Mouse (Mus musculus): ENCODE measurements around the gene Zfp747. TPM values are rescaled to one million over a fixed set of nuclear protein-coding genes. Genes with fewer than 3 reads are reported as not detected.
"Not testable (repeated sequence)": the region's sequence is repeated elsewhere in the genome, so short reads cannot be mapped to it uniquely, and the experiment has no call there.

Zfp747 gene
- polyA plus RNA-seq, 1 experiment from 2014 or later: 6.7 TPM

- peak overlapping the region; percentile 94; the same call in 1 of the 2 replicates for H3K27ac ChIP-seq
- peaks cover 20% of the 10 kb centered on the region for H3K4me1 ChIP-seq
- 83% methylated on average over 8 of the region's 8 CpGs for WGBS
- H3K9me3 ChIP-seq: no peaks in the 10 kb centered on the region
- peaks cover 18% of the 10 kb centered on the region for H3K36me3 ChIP-seq
- no peak for DNase-seq (ENCODE audit: low spot score)
- peak overlapping the region; percentile 80 for H3K4me3 ChIP-seq
- no peaks in the 10 kb centered on the region for H3K27me3 ChIP-seq (ENCODE audit: insufficient read depth, poor library complexity, severe bottlenecking)
These were observed 16.5 kb upstream of the Zfp747 start for GRCm38 (mm10) chr7:127392251-127392824.

- H3K4me1 ChIP-seq: peaks cover 20% of the 10 kb centered on the region
- WGBS: 92% methylated on average over 16 of the region's 16 CpGs
- no peak for DNase-seq (ENCODE audit: low spot score)
- no peak overlapping the region for H3K4me3 ChIP-seq
- peaks cover 18% of the 10 kb centered on the region for H3K36me3 ChIP-seq
- H3K9me3 ChIP-seq: no peaks in the 10 kb centered on the region
- no peaks in the 10 kb centered on the region for H3K27me3 ChIP-seq (ENCODE audit: insufficient read depth, poor library complexity, severe bottlenecking)
- H3K27ac ChIP-seq: no peak overlapping the region
These were observed 15.7 kb upstream of the Zfp747 start for GRCm38 (mm10) chr7:127391538-127391937.

DNA sequence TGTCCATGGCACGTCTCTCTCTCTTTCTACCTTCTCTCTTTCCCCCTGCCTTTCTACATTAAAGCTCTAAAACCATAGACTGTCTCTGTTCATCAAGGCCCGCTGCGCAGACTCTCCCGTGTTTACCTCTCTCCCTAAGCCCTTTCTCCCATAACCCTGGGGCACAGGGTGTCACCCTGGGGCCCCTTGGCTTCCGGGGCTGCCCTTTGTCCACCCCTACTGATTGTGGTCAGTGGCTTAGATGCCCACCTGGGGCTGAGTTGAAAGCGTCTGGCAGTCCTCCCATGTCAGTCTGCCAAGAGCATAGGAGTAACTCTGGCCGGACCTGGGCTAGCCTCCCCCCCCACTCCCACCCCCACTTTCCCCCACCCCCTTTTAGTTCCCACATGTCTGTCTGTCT is 14.5 kb upstream of the Zfp747 start:
- Histone ChIP-seq H3K36me3 (peaks cover 21% of the 10 kb centered on the region), H3K9me3 (no peaks in the 10 kb centered on the region), H3K4me3 (no peak overlapping the region), H3K4me1 (peaks cover 28% of the 10 kb centered on the region), H3K27ac (no peak overlapping the region), H3K27me3 (ENCODE audit: insufficient read depth, poor library complexity, severe bottlenecking) (no peaks in the 10 kb centered on the region)
- 82% methylated on average over 7 of the region's 7 CpGs for WGBS
- no peak for DNase-seq (ENCODE audit: low spot score)

DNA sequence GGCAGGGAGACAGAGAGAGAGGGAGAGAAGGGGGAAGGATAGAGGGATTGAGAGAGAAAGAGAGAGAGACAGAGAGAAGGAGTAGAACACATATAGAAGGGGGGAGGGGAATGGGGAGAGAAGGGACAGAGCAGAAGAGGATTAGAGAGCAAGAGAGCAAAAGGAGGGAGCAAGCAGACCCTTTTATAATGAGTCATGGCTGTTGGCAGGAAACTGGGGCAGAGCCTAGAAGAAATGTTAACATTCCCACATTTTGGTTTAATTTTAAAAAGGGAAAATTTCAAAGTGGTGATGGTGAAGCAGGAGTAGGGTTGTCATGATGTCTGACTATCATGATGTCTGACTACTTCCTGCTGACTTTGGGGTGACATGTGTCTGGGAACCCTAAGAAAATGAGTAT is 12.4 kb upstream of the Zfp747 start:
- not testable (repeated sequence) for H3K9me3 ChIP-seq; DNase-seq (ENCODE audit: low spot score); H3K4me3 ChIP-seq; H3K27me3 ChIP-seq (ENCODE audit: insufficient read depth, poor library complexity, severe bottlenecking); H3K27ac ChIP-seq
- H3K36me3 ChIP-seq: peaks cover 34% of the 10 kb centered on the region
- peaks cover 22% of the 10 kb centered on the region for H3K4me1 ChIP-seq

DNA sequence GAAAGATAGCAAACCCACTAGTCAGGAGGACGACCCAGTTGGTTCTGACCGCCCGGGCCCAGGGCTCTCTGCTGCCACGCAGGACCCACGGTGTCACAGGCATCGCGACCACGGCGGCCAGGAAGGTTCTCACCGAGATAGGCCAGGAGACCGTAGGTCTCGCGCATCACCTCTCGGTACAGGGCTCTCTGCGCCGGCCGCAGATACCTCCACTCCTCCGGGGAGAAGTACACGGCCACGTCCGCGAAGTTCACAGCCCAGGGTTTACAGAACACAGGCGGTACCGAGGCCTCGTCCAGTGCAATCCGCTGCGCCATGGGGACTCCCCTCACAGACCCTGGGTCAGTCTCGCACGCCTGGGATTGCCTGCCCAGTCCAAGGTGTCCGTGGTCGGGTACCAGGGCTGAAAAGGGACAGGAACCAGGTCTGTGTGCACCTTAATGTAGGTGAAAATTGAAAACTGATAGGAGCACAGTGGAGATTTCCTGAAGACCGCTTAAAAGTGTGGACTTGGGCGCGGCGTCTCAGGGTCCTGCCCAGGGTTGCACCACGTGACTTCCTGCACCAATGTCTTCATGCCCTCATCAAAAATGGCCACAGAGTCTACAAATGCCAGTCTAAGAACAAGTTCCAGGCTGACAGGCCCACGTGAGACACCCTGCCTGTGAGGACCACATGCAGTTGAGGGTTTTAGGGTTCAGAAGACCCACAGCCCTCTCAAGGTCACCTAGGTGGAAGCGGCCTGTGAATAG is 11.0 kb upstream of the Zfp747 start, which contains the start of gene 9130019O22Rik:
TSS of gene 9130019O22Rik (minus strand) at position 526 of the 752 bp plus-strand sequence.
- Histone ChIP-seq H3K27me3 (ENCODE audit: insufficient read depth, poor library complexity, severe bottlenecking) (no peaks in the 10 kb centered on the region), H3K27ac (peak within 1 kb of the TSS; percentile 89), H3K4me1 (peaks cover 13% of the 10 kb centered on the region), H3K9me3 (no peaks in the 10 kb centered on the region; the same call in 1 of the 2 replicates), H3K4me3 (peak within 1 kb of the TSS; percentile 71), H3K36me3 (peaks cover 41% of the 10 kb centered on the region)
- WGBS: 10% methylated on average over 38 of the region's 38 CpGs
- DNase-seq (ENCODE audit: low spot score): peak; percentile 90

- peaks cover 13% of the 10 kb centered on the region for H3K4me1 ChIP-seq
- not testable (repeated sequence) for H3K9me3 ChIP-seq; H3K27me3 ChIP-seq (ENCODE audit: insufficient read depth, poor library complexity, severe bottlenecking); H3K27ac ChIP-seq; H3K4me3 ChIP-seq; DNase-seq (ENCODE audit: low spot score)
- WGBS: 92% methylated on average over 4 of the region's 4 CpGs
- peaks cover 30% of the 10 kb centered on the region for H3K36me3 ChIP-seq
These were observed 9.7 kb upstream of the Zfp747 start for GRCm38 (mm10) chr7:127385560-127385959.

- Histone ChIP-seq H3K4me3 (no peak overlapping the region), H3K36me3 (peaks cover 19% of the 10 kb centered on the region), H3K9me3 (no peaks in the 10 kb centered on the region), H3K4me1 (0 out of 2 replicates have a peak, but pooled peaks cover 3% of the 10 kb centered on the region), H3K27ac (no peak overlapping the region), H3K27me3 (ENCODE audit: insufficient read depth, poor library complexity, severe bottlenecking) (no peaks in the 10 kb centered on the region)
- DNase-seq (ENCODE audit: low spot score): no peak
- WGBS: 62% methylated on average over 6 of the region's 6 CpGs
These were observed 2.6 kb upstream of the Zfp747 start for GRCm38 (mm10) chr7:127378310-127378921.

- H3K36me3 ChIP-seq: peaks cover 24% of the 10 kb centered on the region
- not testable (repeated sequence) for H3K27me3 ChIP-seq (ENCODE audit: insufficient read depth, poor library complexity, severe bottlenecking); H3K4me1 ChIP-seq; H3K27ac ChIP-seq; DNase-seq (ENCODE audit: low spot score); H3K4me3 ChIP-seq; H3K9me3 ChIP-seq
- 71% methylated on average over 3 of the region's 3 CpGs for WGBS
These were observed 4.0 kb downstream of the Zfp747 start for GRCm38 (mm10) chr7:127371870-127372269.

GRCm38 (mm10) chr7:127371213-127371612 is 4.6 kb downstream of the Zfp747 start:
- Histone ChIP-seq H3K9me3 (no peaks in the 10 kb centered on the region), H3K36me3 (peaks cover 24% of the 10 kb centered on the region), H3K27me3 (ENCODE audit: insufficient read depth, poor library complexity, severe bottlenecking) (no peaks in the 10 kb centered on the region), H3K4me3 (no peak overlapping the region), H3K4me1 (0 out of 2 replicates have a peak, but pooled peaks cover 3% of the 10 kb centered on the region), H3K27ac (no peak overlapping the region)
- 65% methylated on average over 2 of the region's 2 CpGs for WGBS
- DNase-seq (ENCODE audit: low spot score): no peak

- Histone ChIP-seq H3K27me3 (ENCODE audit: insufficient read depth, poor library complexity, severe bottlenecking) (peaks cover 30% of the 10 kb centered on the region), H3K36me3 (0 out of 2 replicates have a peak, but pooled peaks cover under 1% of the 10 kb centered on the region), H3K4me3 (no peak overlapping the region), H3K9me3 (no peaks in the 10 kb centered on the region), H3K4me1 (peaks cover 7% of the 10 kb centered on the region), H3K27ac (no peak overlapping the region)
- DNase-seq (ENCODE audit: low spot score): no peak
- WGBS: 65% methylated on average over 3 of the region's 3 CpGs
These were observed 9.6 kb downstream of the Zfp747 start for GRCm38 (mm10) chr7:127366249-127366648.

- no peak overlapping the region for H3K27ac ChIP-seq
- H3K27me3 ChIP-seq (ENCODE audit: insufficient read depth, poor library complexity, severe bottlenecking): peaks cover 45% of the 10 kb centered on the region
- DNase-seq (ENCODE audit: low spot score): peak; percentile 25
- H3K4me1 ChIP-seq: peaks cover 7% of the 10 kb centered on the region
- no peaks in the 10 kb centered on the region for H3K9me3 ChIP-seq
- 52% methylated on average over 4 of the region's 4 CpGs for WGBS
- H3K4me3 ChIP-seq: peak overlapping the region; percentile 66
- H3K36me3 ChIP-seq: no peaks in the 10 kb centered on the region
These were observed 11.7 kb downstream of the Zfp747 start for GRCm38 (mm10) chr7:127364166-127364565.

GRCm38 (mm10) chr7:127363475-127363921 is 12.4 kb downstream of the Zfp747 start:
- H3K27me3 ChIP-seq (ENCODE audit: insufficient read depth, poor library complexity, severe bottlenecking): peaks cover 48% of the 10 kb centered on the region
- peak; percentile 76 for DNase-seq (ENCODE audit: low spot score)
- peak overlapping the region; percentile 66 for H3K4me3 ChIP-seq
- H3K4me1 ChIP-seq: peaks cover 7% of the 10 kb centered on the region
- 1% methylated on average over 24 of the region's 24 CpGs for WGBS
- H3K27ac ChIP-seq: peak overlapping the region; percentile 60; the same call in 1 of the 2 replicates
- no peaks in the 10 kb centered on the region for H3K36me3 ChIP-seq
- no peaks in the 10 kb centered on the region for H3K9me3 ChIP-seq

DNA sequence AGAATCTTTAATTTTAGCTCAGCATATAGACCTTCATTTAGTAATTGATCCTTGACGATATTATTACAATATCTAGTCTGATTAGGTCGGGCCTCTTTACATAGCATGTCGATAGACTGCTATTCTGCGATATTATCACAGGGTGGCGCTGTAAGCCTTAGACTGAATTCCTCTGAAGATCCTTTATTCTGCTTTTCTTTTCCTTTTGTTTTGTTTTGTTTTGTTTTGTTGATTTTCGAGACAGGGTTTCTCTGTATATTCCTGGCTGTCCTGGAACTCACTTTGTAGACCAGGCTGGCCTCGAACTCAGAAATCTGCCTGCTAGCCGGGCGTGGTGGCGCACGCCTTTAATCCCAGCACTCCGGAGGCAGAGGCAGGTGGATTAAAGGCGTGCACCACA is 13.4 kb downstream of the Zfp747 start:
- H3K4me1 ChIP-seq; H3K9me3 ChIP-seq; DNase-seq (ENCODE audit: low spot score); H3K36me3 ChIP-seq; H3K27ac ChIP-seq: not testable (repeated sequence)
- peaks cover 51% of the 10 kb centered on the region for H3K27me3 ChIP-seq (ENCODE audit: insufficient read depth, poor library complexity, severe bottlenecking)
- WGBS: 28% methylated on average over 13 of the region's 13 CpGs
- peak overlapping the region; percentile 29; the same call in 1 of the 2 replicates for H3K4me3 ChIP-seq

Data from heart, embryonic 10.5 days (tissue).